Mouse (Mus musculus) brain, embryonic 14.5 days (tissue): ENCODE results near the gene Trim58. TPM values are rescaled to one million over a fixed set of nuclear protein-coding genes. Genes with fewer than 3 reads are reported as not detected.

Experiments used
- DNase-seq: peaks from one replicate; pipeline ENCODE4 v3.0.0-alpha.2; 2011; ENCODE audit warnings: low read depth
- CTCF ChIP-seq: fragments of 200-500 bp; IDR thresholded peaks from 2 replicates; pipeline ENCODE4 v1.5.1; 2012; ENCODE audit warnings: inconsistent platforms, mild to moderate bottlenecking, moderate library complexity, borderline replicate concordance; ENCODE audit not compliant: insufficient read depth, insufficient read length; ENCODE audit errors: extremely low read depth
- POLR2A ChIP-seq: fragments of 200-500 bp; IDR thresholded peaks from 2 replicates; pipeline ENCODE4 v1.6.1; 2012; ENCODE audit warnings: mild to moderate bottlenecking, inconsistent platforms, borderline replicate concordance; ENCODE audit not compliant: poor library complexity, insufficient read depth, insufficient read length, severe bottlenecking; ENCODE audit errors: extremely low read depth
- polyA plus RNA-seq: library from polyadenylated mRNA; depleted of rRNA; stranded (reverse); fragments of >200 nt; gene quantifications from 2 replicates; pipeline ENCODE4 v1.2.3, GENCODE M21; 2012; rRNA removed

Gene Trim58
- polyA plus RNA-seq, 1 experiment: 0.11 TPM

- TF ChIP-seq CTCF (no peak), POLR2A (no peak)
- no peak for DNase-seq
Observed at GRCm38 (mm10) chr11:58658596-58658995, 18.3 kb downstream of the Trim58 start, which contains the start of gene Olfr322. Gene Olfr322 (plus strand): TSS chr11:58658782.

GRCm38 (mm10) chr11:58669252-58669651 lies 29.0 kb downstream of the Trim58 start:
- TF ChIP-seq POLR2A (no peak), CTCF (no peak)
- DNase-seq: no peak

GRCm38 (mm10) chr11:58671825-58672224 lies 31.6 kb downstream of the Trim58 start:
- TF ChIP-seq POLR2A: no peak
- TF ChIP-seq CTCF: peak; percentile 31; the same call in 1 of the 2 replicates

GRCm38 (mm10) chr11:58680799-58681198 lies 40.5 kb downstream of the Trim58 start, which contains the start of gene Olfr320:
Gene Olfr320 (plus strand): TSS chr11:58681099.
- DNase-seq: no peak
- TF ChIP-seq CTCF: no peak
- no peak for TF ChIP-seq POLR2A

More at GRCm38 (mm10) chr11:58671825-58672224, 31.6 kb downstream of the Trim58 start:
- peak; percentile 0 for DNase-seq

GRCm38 (mm10) chr11:58698862-58699261 lies 58.6 kb downstream of the Trim58 start, which contains the start of gene Olfr319:
Gene Olfr319 (plus strand): TSS chr11:58699162.
- DNase-seq: no peak
- no peak for TF ChIP-seq CTCF
- TF ChIP-seq POLR2A: no peak

Other genes starting within 250 kb of the Trim58 start
- not detected in 2 replicates for gene 1810065E05Rik, start 219.4 kb upstream of the Trim58 start, polyA plus RNA-seq
- gene Gm12253, start 207.9 kb upstream of the Trim58 start, polyA plus RNA-seq: not detected in 2 replicates
- not detected in 2 replicates for gene Lypd9, start 187.5 kb upstream of the Trim58 start, polyA plus RNA-seq
- not detected in 2 replicates for gene Olfr30, start 178.2 kb upstream of the Trim58 start, polyA plus RNA-seq
- not detected in 2 replicates for gene Olfr332, start 147.9 kb upstream of the Trim58 start, polyA plus RNA-seq
- gene Olfr331, start 137.9 kb upstream of the Trim58 start, polyA plus RNA-seq: not detected in 2 replicates
- gene Olfr330, start 105.6 kb upstream of the Trim58 start, polyA plus RNA-seq: not detected in 2 replicates
- gene Olfr329-ps, start 94.0 kb upstream of the Trim58 start, polyA plus RNA-seq: not detected in 2 replicates
- not detected in 2 replicates for gene Olfr328, start 84.8 kb upstream of the Trim58 start, polyA plus RNA-seq
- gene Olfr224, start 69.9 kb upstream of the Trim58 start, polyA plus RNA-seq: not detected in 2 replicates
- not detected in 2 replicates for gene Olfr325, start 62.7 kb upstream of the Trim58 start, polyA plus RNA-seq
- gene Olfr324, start 45.4 kb upstream of the Trim58 start, polyA plus RNA-seq: 0.10 TPM in 1 of 2 replicates, not detected in the other
- not detected in 2 replicates for gene 2210407C18Rik, start 24.4 kb upstream of the Trim58 start, polyA plus RNA-seq
- not detected in 2 replicates for gene Olfr323, start 10.0 kb upstream of the Trim58 start, polyA plus RNA-seq
- not detected in 2 replicates for gene Olfr322, start 18.3 kb downstream of the Trim58 start, polyA plus RNA-seq
- gene Olfr320, start 40.6 kb downstream of the Trim58 start, polyA plus RNA-seq: not detected in 2 replicates
- 0.10 TPM in 1 of 2 replicates, not detected in the other for gene Olfr319, start 58.7 kb downstream of the Trim58 start, polyA plus RNA-seq
- not detected in 2 replicates for gene Olfr318, start 83.5 kb downstream of the Trim58 start, polyA plus RNA-seq
- gene Olfr317, start 98.7 kb downstream of the Trim58 start, polyA plus RNA-seq: 0.20 and 0.27 TPM in 2 replicates
- not detected in 2 replicates for gene Olfr316, start 112.3 kb downstream of the Trim58 start, polyA plus RNA-seq
- gene Olfr315, start 132.7 kb downstream of the Trim58 start, polyA plus RNA-seq: not detected in 2 replicates
- not detected in 2 replicates for gene Olfr314, start 142.5 kb downstream of the Trim58 start, polyA plus RNA-seq
- gene Fam183b, start 161.5 kb downstream of the Trim58 start, polyA plus RNA-seq: 1.1 and 2.4 TPM in 2 replicates
- gene Olfr313, start 174.5 kb downstream of the Trim58 start, polyA plus RNA-seq: not detected in 2 replicates
- gene Olfr312, start 188.8 kb downstream of the Trim58 start, polyA plus RNA-seq: not detected in 2 replicates
- gene Olfr311, start 198.8 kb downstream of the Trim58 start, polyA plus RNA-seq: 0.06 TPM in 1 of 2 replicates, not detected in the other
- gene Gm12258, start 206.7 kb downstream of the Trim58 start, polyA plus RNA-seq: 22.2 and 28.2 TPM in 2 replicates
- 8.7 and 10.0 TPM in 2 replicates for gene 2810021J22Rik, start 226.8 kb downstream of the Trim58 start, polyA plus RNA-seq